Mouse (Mus musculus): ENCODE measurements around the gene Tmem143.

GRCm38 (mm10) chr7:45915011-45915410 is 18.3 kb downstream of the Tmem143 start:
- TF ChIP-seq POLR2A (IDR thresholded peaks at IDR 0.05; ENCODE audit: borderline replicate concordance, low read depth, low read length) (no peak), CTCF (IDR thresholded peaks at IDR 0.05; ENCODE audit: low read depth, low read length) (no peak)

Measured in bone marrow macrophage, adult 2 months (primary cell).